Mouse (Mus musculus) G1E-ER4 (cell line): Measurements from ENCODE around the gene Cdc123. TPM values are rescaled to one million over a fixed set of nuclear protein-coding genes. Genes with fewer than 3 reads are reported as not detected.

Source experiments
- GATA1 ChIP-seq: IDR thresholded peaks from one replicate; pipeline ENCODE4 v1.8.0; 2012; ENCODE audit warnings: low read length, inconsistent platforms
- polyA plus RNA-seq: library from polyadenylated mRNA; stranded (reverse); fragments of >175 nt; gene quantifications from 2 replicates; pipeline ENCODE4 v1.2.3, GENCODE M21; 2012

Cdc123 gene
- polyA plus RNA-seq, 1 experiment = 169 TPM

- no peak for TF ChIP-seq GATA1
These were observed 22.5 kb downstream of the Cdc123 start for GRCm38 (mm10) chr2:5822449-5822848.

DNA sequence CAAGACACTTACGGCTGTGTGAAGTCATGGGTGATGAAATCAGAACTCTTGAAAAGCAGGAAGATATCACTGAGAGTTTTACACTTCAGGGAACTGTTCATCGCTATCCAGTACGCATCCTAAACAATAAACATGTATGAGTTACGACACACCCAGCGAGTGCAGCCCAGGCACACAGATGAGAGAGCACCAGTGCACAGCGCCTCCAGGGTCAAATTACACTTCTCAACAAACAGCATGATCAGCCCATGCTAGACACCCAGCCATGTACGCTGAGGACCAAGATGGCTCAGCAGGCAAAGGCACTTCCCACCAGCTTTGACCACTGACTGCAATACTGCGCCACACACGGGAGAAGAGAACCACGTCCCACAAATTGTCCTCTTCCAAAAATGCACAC is 23.7 kb downstream of the Cdc123 start:
- no peak for TF ChIP-seq GATA1

GRCm38 (mm10) chr2:5811235-5811782 is 33.7 kb downstream of the Cdc123 start:
- no peak for TF ChIP-seq GATA1

DNA sequence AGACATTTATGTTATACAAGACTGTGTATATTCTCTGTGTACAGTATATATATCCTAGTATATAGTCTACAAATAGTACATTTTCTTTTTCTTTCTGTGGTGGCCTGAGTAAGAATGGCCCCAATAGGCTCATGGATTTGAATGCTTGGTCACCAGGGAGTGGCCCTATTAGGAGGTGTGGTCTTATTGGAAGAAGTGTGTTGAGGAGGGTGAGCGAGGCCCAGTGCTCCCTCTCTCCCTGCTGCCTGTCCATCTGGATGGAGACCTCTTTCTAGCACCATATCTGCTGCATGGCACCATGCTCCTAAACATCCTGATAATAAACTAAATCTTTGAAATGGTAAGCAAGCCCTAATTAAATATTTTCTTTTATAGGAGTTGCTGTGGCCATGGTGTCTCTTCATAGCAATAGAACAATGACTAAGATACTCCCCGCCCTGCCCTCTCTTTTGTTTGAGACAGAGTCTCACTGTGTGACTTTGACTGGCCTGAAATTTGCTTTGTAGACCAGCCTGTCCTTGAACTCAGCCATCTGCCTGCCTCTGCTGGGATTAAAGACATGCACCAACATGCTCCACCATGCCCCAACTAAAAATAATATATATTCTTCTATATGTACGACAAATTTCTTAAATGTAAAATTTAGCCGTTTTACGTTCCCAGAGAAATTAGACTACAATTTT is 34.8 kb downstream of the Cdc123 start:
- no peak for TF ChIP-seq GATA1

DNA sequence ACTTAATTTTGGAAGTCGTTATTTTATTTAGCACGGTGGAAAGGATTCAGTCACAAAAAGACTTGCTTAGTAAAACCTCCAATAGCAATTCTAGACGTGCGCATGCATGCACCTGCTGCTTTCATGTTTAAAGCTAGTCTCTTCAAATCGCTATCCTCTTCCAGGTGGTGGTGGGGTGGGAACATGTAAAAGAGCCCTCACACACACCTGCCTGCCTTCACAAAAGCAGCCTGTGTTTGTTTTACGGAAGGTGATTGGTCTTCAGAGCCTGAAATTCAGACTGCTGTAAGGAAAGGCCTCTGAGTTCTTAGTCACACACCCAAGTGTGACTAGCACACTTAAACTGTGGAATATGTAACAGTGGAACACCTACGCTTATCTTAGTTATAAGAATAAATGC is 39.7 kb downstream of the Cdc123 start:
- TF ChIP-seq GATA1 = no peak

DNA sequence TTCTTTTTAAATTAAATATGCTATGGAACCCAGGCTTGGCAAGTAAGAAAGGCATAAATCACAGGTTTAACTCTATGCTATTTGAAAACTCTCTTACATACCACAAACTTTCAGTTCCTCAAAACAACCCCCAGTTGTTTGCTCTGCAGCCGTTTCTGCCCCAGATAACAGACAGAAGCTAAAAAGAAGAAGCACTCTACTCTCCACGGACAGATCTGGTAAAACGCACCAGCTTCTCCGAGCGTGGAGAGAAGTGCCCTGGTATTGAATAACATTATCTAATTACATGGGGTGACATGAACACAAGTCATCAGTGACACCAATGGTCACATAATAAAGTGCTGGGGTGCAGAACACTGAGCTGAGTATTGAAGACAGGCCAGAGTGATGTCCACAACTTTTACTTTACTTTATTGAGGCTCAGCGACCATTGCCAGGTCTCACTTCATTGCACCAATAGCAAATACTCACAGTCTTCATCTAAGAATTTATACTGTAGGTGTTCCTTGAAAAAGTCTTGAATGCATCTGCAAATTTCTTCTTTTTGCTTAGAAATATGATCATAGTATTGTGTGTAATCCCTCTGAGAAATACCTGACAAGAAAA is 40.4 kb downstream of the Cdc123 start:
- TF ChIP-seq GATA1 = no peak

DNA sequence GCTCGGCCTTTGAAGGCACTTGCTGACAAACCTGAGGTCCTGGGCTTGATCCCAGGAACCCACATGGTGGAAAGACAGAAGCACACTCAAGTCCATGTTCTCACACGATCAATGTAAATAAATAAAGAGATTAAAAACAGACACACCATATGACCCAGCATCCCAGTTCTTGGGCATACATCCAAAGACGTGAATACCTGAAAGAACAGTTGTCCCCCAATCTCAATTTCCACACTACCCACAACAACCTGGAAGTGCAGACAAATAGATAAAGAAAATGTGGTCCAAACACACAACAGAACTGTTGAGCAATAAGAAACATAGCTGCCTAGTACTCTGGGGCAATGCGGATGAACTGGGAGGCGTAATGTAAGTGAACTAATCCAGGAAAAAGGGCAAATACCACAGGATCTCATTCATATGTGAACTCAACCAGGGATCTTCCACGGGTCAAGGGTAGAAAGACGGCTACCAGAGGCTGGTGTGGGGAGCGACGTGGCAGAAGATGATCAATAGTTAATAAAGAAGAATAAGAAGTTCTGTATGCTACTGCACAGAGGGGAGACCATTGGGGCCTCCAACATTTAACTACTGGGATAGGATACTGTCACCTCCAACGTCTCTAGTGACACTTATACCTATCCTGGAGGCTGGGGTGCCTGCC is 42.9 kb downstream of the Cdc123 start:
- TF ChIP-seq GATA1 = no peak

- peak; percentile 90 for TF ChIP-seq GATA1
These were observed 43.8 kb downstream of the Cdc123 start for GRCm38 (mm10) chr2:5801182-5801640.

- no peak for TF ChIP-seq GATA1
These were observed 46.9 kb downstream of the Cdc123 start for GRCm38 (mm10) chr2:5797816-5798672.

GRCm38 (mm10) chr2:5793771-5794170 is 51.2 kb downstream of the Cdc123 start:
- TF ChIP-seq GATA1 = no peak

GRCm38 (mm10) chr2:5792056-5792455 is 52.9 kb downstream of the Cdc123 start:
- no peak for TF ChIP-seq GATA1

DNA sequence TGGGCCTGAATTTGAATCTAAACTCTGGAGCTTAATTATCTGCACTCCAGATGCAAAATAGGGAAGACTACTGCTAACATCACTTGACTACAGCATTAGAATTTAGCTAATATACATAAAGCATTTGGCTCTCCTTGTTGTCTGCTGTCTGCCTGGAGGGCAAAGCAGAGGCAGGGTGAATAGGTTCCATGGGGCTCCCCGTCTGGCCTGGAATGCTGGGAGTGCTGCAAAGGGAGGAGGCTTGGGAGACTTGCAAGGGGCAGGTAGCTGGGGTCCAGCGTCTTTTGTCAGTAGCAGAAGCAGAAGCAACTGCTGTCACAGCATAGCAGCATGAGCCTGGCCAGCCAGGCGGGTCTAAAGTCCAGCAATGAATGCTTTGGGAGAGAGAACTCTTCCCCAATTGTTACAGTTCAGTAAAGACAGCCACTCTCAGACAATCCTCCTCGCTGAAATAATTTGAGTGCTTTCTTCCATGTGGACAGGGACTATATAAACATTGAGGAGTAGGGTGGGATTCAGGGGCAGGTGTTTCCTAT is 55.3 kb downstream of the Cdc123 start:
- no peak for TF ChIP-seq GATA1

DNA sequence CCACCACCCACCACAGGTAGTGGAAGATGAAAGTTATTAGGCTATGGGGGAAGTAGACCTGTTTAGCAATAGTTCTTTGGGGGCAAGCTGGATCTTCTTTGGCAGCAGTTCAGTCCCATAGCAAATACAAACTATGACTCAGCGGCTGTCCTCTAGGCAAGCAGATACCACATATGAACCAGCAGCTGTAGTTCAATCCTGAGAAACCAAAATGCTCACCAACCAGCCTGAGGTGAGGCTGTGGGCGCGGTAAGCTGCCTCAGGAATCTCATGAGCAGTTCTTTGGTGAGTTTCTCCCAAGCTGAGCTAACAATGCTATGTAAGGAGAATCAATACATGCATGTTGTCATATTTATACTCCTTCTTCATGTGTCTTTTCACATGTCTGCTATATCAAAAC is 57.6 kb downstream of the Cdc123 start:
- no peak for TF ChIP-seq GATA1

DNA sequence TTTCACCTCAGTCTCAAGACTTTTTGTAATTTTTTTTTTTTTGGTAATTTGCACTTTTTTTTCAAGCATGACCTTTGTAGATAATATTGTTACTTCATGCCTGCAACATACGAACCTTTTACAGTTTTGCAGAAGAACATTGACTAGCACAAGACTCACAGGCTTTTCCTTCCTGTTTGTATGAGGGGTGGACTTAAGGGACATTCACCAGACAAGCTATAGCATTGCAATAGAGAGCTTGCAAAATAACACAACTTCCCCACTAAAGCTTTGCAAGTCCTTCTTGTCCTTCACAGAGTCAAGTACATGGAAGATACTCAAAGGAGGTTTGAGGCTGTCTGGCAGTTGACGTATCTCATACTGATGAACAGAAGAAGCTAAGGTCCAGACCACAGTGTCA is 72.5 kb downstream of the Cdc123 start:
- TF ChIP-seq GATA1 = no peak

- no peak for TF ChIP-seq GATA1
These were observed 74.2 kb downstream of the Cdc123 start for GRCm38 (mm10) chr2:5770708-5771241.
